Mouse (Mus musculus) gonadal fat pad, adult 2 months (tissue): ENCODE data around the gene Srebf2. TPM values are rescaled to one million over a fixed set of nuclear protein-coding genes. Genes with fewer than 3 reads are reported as not detected.

Experiments used
- DNase-seq: peaks from one replicate; pipeline ENCODE4 v3.0.0-alpha.2; 2012; ENCODE audit warnings: low read depth
- polyA plus RNA-seq: library from polyadenylated mRNA; depleted of rRNA; stranded (reverse); fragments of >200 nt; gene quantifications from 2 replicates; pipeline ENCODE4 v1.2.3, GENCODE M21; 2012

Srebf2 gene
- polyA plus RNA-seq, 1 experiment: 135 TPM

DNA sequence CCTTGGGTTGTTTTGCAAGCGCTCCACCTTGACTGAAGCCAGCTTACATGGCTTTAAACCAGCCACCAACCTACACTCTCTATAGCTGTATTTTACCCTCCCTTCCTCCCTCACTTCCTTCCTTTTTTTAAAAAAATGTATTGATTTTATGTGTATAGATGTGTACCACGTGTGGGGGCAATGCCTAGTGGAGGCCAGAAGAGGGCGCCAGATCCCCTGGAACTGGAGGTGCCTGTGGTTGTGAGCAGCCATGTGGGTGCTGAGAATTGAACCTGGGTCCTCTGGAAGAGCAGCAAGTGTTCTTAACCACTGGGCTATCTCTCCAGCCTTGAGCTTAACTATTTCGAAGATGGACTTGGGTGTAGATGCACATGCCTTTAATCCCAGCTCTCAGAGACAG is 35.3 kb downstream of the Srebf2 start:
- no peak for DNase-seq

DNA sequence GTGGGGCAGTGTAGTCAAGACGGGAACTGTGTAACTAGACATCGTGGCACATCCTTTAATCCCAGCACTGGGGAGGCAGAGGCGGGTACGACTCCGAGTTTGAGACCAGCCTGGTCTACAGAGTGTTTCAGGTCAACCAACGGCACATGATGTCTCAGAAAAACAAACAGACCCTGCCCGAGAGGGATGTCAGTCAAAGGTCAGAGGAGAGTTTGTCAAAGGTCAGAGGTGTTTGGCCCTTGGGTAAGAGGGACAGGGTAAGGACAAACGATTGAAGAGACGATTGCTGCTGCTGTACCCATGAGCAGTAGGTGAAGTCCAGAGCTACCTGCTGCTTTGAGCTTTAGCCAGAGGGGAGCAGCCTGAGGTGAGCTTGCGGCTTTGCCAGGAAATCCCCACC is 36.6 kb downstream of the Srebf2 start:
- no peak for DNase-seq

DNA sequence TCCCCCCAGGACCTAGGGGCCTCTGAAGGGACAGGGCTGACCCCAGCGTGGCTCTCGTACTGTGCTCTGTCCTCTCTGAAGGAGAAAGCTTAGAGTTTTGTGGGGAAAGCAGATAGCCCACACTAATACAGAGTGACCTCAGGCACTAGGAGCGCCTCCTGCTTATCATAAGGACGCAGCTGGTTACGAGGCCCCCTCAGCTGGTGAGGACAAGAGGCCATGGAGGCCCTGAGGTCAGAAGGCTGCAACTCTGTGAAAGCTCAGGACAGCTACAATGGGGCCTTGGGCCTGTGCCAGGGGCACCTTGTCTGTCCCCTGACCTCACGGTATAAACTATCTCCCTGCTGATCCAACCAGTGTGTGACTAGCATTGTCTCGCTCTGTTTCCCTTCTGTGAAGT is 37.2 kb downstream of the Srebf2 start:
- DNase-seq: no peak

DNA sequence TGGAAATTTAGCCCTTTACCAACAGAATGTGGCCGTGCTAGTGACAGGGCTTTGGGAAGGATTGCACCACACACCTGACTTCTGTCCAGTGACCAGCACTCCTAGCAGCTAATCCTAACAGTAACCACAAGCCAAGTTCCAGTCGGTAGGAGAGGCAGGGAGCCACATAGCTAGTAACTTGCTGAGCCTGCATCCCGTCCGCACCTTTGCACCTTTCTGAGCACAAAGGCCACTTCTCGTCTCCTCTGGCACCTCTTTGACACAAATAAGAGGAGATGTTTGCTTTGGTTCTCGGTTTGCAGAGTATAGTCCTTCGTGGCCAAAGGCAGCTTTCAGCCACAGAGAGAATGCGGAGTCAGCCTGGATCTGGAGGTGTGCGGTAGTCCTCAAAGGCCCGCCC is 37.7 kb downstream of the Srebf2 start:
- no peak for DNase-seq

DNA sequence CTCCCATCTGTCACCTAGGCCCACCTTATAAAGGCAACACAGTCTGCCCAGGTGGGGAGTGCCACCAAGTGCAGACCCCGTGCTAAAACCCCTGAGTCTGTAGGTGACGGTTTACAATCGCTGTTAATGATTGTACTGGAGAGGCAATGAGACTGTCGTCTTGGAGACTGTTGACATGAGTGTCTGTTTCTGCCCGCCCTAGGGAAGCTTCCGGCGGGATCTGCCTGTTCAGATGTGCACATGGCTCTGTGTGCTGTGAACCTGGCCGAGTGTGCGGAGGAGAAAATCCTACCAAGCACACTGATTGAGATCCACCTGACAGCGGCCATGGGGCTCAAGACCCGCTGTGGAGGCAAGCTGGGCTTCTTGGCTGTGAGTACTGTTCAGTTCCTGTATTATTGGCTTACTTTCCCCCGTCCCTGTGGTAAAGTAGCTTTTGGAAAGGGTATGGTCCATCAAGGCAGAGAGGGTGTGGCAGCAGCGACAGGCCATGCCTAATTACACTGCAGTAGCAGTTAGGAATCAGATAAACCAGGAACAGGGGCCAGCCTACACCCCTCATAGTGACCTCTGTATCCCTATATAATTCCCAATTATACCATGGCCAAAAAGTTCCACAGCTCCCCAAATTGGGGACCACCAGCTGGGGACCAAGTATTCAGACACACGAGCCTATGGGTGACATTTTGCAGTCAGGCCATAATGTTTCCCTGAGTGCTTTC is 38.2 kb downstream of the Srebf2 start:
- no peak for DNase-seq

DNA sequence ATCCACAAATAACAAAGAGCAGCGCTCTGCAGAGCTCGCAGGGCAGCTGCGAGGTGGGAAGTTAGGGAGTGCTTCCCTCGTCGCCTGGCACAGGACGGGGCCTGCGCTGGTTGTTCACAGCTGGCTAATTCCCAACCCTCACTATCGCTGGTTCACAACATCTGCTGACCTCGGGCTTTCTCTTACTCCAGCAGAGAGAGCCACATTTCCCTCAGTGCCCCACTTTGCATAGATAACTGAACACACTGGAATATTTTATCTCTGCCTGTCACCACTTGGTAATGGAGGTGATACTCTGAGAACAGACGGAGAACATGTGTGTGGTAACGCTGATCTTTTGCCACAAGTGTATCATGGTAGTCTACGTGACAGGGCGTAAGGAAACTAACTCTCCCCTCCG is 39.1 kb downstream of the Srebf2 start:
- DNase-seq: no peak

DNA sequence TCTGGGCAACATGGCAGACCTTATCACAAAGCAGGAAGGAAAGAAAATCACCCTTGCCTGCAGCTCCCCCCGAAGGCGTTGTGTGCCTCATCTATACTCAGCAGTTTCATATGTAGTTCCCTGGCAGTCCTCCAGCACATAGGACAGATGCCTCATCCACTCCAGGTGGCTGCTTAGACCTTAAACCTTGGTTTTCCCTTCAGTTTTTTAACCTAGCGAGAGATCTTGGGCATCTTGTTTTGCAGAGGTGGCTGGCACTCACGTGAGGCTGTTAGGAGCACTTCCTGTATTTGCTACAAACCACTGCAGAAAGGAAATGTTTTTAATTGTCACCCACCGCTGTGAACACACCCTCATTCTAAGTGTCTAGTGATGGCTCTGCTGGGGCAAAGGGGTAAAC is 40.0 kb downstream of the Srebf2 start:
- no peak for DNase-seq

DNA sequence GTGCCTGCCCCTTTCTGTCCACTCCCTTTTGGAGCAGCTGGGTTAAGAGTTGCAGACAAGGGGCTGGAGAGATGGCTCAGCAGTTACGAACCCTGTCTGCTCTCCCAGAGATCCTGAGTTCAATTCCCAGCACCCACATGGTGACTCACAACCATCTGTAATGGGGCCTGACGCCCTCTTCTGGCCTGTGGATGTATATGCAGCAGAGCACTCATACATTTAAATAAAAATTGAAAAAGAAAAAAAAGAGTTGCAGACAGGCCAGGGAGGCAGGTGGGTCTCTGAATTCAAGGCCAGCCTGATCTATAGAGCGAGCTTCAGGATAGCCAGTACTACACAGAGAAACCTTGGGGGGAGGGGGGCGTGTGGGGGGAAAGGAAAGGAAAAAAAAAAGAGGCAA is 40.4 kb downstream of the Srebf2 start:
- DNase-seq: no peak

DNA sequence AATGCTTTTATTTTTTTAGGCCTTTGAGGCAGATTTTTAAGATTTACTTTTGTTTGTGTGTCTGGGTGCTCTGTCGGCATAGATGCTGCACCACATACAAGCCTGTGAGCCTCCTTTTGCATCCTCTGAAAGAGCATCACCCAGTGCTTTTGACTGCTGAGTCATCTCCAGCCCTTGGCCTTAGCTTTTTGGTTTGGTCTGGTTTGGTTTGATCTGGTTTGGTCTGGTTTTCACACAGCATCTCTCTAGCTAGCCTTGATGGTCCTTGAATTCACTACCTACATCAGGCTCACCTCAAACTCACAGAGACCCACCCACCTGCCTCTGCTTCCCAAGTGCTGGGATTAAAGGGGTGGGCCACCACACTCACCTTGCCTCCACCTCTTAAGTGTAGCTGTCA is 40.9 kb downstream of the Srebf2 start:
- DNase-seq: no peak

DNA sequence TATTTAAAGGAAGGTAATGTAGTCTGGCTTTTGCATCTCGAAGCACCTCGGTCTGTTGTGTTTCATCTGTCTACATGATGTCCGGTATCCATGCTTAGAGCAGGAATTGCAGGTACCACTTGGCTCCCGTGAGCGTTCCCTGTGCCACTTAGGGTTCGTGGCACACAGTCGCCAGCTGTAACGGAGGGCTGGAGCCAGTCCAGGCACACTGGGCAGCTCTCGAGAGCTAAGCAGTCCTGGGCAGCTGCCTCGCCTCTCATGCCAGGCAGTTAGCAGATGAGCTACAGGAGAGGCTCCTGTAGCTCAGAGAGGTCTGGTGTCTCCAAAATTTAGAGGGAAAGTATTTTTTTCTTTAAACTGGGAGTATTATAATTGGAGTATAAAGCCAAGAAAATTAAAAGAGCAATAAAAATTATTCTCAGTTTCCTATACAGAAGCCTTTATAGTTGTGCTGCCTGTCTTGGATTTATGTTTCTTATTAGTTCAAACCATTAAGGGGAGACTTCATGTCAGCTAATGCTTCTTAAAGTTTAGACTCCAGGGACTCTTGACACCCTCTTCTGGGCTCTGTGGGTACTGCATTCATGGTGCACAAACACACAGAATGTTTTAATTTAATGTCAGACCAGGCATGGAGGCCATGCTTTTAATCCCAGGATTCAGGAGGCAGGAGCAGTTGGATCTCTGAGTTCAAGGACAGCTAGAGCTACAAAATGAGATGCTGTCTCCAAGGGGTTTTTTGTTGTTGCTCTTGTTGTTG is 41.7 kb downstream of the Srebf2 start:
- DNase-seq: no peak

DNA sequence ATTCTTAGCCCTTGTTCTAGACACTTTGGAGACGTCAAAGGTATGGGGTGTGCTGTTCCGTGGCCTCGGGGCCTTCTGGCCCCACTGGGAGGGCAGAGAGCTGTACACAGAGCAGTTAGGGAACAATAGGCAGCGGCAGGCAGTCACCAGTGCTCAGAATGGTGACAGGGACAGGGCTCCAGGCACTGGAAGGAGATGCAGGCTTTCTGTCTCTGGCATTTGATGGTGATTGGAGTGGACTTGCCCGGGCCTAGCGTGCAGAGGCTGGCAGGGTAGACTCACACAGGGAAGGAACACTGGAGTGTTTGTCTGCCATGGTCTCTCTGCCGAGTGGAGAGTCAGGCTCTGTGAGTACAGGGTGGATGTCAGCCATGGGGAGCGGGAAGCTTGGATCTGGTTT is 45.6 kb downstream of the Srebf2 start:
- no peak for DNase-seq

DNA sequence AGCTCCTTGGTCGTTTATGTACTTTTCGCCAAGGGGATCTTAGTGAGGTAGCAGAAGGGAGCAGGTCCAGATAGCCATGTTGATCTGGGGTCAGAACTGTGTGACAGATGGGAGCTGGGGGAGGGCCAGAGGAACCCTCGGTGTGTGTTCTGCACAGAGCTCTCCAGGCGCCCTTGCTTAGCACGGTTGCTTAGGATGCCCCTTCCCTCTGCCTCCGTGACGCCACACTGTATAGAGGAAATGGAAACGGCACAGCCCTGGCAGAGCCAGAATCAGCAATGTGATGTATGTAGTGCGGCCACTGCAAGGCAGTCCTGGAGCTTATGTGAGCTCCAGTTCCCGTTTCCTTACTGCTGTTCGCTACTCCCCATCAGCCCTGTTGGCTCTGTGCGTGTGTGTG is 49.3 kb downstream of the Srebf2 start:
- DNase-seq: no peak

DNA sequence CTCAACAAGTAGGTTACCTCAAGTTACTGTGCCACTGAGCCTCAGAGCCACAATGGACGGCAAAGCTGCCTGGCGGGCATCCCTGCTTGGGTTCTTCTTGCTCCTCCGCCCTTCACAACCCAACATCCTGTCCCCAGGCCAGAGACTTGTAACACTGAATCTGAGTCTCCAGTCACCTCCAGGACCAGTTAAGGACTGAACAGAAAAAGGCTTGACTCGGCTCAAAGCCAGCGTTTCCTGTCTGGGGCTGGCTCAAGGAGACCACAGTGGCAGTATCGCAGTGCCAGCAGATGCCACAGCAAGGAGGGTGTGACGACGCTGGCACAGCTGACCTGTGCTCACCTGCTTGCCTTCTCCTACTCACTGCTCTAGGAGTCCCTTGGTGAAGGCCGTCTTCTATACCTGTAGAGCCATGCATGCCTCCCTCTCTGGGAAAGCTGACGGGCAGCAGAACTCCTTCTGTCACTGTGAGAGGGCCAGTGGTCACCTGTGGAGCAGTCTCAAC is 50.3 kb downstream of the Srebf2 start:
- DNase-seq: no peak

DNA sequence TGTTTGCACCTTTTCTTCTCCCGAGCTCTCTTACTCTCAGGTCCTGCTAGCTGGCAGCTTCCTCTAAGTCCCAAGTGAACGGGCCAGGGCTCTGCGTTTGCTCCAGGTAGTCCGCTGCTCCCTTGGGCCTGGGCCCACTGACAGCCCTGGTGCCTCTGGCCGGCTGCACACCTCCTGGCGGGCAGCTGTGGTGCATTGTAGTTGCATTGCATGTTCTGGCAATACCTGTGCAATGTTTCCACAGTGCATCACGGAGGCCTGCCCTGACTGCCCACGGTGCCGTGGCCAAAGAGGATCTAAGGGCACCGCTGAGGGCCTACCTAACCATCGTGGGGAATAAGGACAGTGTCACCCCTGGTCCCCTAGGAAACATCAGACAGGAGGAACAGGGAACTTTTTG is 51.0 kb downstream of the Srebf2 start:
- no peak for DNase-seq

DNA sequence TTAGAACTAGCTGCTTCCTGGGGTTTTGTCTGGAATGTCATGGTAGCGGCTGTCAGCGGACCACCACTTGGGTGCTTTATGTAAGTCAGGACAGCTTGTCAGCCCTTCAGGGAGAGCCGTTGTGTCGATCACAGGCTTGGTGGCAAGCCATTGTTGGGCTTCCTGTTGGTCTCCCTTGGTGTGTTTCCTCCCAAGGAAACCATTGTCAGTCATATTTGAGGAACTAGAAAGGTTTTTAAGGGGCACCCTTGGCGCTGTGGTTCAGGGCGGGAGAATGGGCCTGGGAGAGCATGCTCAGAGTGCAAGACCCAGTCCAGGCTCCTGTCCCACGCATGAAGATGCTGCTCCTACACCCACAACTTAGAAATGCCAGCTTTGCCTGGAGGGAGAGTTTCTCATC is 51.4 kb downstream of the Srebf2 start:
- DNase-seq: no peak

DNA sequence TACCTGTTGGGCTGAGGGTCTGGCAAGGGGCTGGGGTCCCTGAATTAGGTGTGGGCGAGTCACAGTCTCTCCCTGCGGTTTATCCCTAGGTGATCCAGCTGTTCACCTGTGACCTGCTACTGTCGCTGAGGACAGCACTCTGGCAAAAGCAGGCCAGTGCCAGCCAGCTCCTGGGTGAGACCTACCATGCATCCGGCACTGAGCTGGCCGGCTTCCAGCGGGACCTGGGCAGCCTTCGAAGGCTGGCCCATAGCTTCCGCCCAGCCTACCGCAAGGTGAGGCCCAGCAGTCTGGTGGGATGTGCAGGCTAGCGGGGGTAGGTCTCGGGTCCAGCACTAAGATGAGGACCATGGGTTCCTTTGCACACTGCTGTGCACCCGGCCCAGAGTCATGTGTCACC is 52.6 kb downstream of the Srebf2 start:
- no peak for DNase-seq

DNA sequence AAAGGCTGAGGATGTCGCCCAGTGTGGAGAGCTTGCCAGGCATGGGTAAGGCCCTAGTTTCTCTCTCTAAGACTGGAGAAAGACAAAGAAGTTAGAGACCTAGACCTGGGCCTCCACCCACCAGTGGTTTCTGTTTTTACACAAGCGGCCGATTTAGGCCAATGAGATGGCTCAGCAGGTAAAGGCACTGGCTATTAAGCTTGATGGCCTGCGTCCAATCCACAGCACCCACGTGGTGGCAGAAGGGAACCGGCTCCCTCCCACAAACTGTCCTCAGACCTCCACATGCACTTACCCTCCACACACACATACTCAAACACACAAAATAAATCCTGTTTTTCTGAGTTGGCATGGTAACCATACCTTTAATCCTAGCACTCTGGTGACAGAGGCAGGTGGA is 55.1 kb downstream of the Srebf2 start:
- DNase-seq: no peak

DNA sequence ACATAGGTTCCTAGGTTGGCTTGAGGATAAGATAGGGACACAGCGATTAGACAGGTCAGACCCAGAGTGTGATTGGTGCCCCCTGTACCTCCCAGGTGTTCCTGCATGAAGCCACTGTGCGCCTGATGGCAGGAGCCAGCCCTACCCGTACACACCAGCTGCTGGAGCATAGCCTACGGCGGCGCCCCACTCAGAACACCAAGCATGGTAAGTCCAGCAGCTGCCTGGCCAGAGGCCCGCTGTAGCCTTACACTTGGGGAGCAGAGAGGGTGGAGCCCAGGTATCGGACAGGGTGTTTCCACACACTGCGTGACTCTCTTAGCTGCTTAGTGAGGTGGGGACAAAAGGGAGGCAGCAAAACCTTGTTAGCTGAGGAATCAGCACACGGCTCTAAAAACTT is 56.1 kb downstream of the Srebf2 start:
- DNase-seq: no peak

DNA sequence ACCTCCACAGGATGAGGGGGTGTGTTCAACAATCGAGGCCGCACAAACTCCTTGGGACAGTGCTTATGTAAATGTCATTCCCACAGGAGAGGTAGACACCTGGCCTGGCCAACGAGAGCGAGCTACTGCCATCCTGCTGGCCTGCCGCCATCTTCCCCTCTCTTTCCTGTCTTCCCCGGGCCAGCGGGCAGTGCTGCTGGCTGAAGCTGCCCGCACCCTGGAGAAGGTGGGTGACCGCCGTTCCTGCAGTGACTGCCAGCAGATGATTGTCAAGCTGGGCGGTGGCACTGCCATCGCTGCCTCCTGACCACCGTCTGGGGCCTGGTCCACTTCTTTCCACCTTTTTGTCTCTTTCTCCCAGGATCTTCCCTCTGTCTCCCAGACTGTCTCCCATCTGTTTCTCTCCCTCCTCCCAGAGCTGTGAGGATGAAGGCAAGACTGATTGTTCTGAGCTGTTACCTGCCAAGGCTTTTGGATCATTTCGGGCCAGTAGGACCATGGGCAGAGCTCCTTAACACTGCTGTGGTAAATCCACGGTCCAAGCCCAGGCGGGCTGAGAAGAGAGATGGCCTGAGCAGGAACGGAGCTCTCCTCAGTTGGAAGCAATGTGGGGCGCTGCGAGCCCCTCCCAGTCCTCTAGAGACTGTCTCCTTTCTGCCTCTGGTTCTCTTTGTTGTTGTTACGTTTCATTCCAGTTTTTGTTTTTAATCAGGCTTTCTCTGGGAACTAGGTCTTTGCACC is 56.8 kb downstream of the Srebf2 start:
- no peak for DNase-seq

DNA sequence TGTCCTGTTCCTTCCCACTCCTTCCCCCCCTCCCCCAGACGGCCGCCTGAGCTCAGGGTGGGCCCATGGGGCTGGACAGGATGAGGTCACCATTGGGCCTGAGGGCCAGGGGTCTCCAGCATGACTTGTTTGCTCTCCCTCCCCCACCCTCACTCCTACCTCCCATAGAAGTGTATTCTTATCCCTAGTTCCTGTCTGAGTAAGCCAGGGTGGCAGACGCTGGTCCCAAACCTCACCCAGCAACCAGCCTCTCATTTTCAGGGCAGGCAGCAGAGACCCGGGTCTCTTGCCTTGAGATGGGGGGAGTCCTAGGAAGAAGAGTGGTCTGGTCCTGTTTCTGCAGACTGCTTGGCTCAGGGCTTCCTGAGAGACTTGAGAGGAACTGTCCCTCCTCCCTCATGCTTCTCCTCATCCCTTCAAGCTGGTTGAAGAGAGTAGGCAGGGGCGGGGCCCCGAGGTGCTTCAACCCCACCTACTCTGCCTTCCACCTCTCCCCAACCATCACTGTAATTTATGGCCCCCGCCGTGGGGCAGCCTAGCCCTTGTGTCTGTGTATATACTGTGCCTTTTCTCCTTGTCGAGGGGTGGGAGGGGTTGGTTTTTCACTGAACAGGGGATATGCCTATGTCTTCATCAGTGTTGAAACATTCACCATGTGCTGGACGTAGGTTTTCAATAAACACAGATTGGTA is 57.8 kb downstream of the Srebf2 start:
- DNase-seq: no peak

DNA sequence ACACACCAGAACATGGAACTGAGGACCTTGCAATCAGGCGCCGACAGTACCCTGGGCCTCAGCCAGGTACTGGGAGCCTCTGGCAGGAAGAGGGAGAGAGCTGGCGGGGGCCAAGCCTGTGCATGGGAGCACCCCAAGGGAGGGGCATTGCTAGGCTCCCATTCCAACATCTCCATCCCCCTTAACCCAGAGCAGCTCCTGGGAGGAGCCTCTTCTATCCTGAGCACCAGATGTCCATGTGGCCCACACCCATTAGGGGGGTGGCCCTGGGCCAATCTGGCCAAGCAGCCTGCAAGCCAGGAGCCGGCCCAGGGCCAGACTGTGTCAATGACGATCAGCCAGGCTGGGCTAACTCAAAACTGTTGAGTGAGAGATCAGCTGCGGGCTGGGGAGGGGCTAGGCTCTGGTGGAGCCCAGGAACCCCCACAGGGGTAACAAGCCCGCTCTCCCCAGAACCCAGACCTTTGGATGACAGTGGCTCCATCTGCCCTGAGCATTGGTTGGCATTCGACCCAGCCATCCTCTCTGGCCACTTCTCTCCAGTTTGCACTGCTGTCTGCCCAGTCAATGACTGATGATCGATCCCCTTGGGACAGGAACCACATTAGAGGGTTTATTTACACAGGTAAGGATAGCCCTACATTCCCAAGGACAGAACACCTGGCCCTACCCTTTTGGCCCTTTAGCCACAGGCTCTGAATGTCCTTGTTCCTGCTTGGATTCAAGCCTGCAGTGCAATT is 59.6 kb downstream of the Srebf2 start:
- no peak for DNase-seq

DNA sequence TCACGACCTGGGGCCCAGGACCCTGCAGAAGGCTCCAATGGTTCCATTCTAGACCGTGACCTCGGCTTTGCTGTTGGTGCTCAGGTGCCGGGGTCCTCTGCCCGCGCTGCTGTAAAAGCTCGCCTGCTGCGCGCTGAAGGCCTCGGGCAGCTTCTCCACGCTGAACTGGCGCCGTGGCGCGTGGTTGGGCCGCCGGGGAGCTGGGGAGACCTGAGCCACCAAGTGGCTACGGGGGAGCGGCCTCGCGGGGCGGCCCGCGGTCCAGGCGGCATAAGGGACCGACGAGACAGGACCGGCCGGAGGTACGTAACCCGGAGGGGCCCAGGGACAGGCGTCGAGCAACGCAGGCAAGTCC is 60.1 kb downstream of the Srebf2 start:
- DNase-seq: no peak
